Mouse (Mus musculus): ENCODE data around the gene Ak9.
A peak's percentile ranks its signal among the peaks of the same experiment; 100 is the strongest.

Gene Ak9

DNA sequence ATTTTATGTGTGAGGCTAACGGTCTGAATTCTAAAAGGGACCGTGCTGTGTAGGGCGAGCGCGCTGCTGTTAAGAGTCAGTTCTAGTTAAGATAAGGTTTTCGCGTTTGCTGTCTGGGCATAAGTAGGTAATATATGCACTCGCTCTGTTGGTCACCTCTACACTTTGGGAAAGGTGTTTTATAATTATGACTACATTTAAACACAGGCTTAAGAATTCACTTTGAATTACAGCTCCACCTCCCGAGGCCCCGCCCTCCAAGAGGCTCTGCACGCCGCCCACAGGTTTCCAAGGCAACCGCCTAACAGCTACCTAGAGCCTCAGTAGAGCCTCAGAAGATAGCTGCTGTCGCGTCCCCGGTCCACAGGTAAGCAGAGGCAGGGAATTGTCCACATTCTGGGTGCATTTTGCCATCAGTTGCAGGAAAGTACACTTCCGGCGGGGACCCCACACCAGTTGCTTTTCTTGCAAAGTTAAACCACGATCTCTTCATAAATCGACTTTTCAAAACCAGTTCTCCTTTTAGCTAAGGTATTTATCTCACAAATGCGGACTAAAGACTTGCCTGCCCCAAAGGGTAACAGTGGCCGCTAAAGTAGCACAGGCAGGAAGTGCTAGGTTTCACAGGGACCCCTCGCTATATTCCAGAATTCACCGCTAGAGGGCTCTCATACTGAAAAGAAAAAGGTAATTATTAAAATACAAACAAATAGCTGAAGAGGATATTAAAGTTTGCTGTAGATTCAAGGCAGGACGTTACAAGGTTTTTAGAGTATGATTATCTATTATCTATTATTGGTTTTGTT lies at the start of gene Ak9:
TSS of gene Ak9 (plus strand) at position 342 of the 806 bp plus-strand sequence.
- peak; percentile 93 for DNase-seq

DNA sequence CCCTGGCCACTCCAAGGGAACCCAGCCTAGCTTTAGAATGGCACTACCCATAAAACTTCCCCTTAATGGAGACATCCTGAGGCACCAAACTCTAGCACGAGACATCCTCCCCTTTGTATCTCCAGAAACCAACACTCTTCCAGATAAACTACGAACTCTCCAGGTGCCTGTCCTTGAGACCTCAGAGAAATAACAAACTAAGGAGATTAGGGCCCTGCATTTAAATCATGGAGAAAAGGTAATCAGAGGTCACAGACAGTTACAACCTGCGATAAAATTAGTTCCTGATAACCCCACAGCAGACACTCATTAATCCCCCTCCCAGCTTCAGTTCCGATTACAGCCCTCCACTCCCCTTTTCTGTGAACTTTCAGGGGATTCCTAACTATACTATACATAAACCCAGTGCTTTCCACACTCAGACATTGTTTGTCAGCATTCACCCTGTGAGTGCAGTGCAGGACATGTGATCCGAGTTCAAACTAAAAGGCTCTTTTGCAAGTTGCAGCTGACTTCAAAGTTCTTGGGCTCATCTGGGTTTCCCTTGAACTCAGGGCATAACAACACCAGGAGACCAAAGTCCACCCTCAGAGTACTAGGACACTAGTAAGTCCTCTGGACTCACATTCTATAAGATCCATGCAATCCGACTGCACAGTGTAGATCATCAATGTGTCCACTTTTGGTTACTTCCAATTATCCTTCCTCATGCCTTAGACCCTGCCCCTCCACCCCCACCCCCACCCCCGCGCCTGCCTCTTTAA lies 43.4 kb upstream of the Ak9 start:
- no peak for DNase-seq

DNA sequence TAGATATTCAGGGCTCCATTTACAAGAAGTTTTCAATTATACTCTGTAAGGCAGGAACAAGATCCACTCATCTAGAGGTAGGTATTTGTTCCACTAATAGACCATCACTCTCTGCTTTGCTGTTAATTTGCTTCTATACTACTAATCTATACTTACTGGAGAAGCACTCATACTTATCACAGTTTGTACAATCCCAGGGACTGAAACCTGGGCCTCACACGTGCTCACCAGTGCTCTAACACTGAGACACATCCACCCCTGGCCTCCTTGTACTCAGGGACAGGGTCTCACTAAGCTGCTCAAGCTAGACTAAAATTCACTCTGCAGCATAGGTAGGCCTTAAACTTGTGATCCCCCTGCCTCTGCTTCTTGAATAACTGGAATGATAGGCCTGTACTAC lies 42.6 kb upstream of the Ak9 start:
- no peak for DNase-seq

DNA sequence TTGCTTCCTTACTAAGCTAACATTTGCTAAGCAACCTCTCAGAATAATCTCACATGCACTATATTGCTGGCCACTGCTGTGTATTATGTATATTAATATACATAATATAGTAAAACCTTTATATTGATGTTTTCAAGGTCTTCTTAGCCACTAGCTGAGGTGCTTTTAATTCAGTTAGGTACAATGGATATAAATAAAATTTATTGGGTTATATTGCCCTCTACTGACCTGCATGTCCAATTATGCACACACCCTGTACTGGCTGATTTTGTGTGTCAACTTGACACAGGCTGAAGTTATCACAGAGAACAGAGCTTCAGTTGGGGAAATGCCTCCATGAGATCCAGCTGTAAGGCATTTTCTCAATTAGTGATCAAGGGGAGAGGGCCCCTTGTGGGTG lies 41.9 kb upstream of the Ak9 start:
- no peak for DNase-seq

DNA sequence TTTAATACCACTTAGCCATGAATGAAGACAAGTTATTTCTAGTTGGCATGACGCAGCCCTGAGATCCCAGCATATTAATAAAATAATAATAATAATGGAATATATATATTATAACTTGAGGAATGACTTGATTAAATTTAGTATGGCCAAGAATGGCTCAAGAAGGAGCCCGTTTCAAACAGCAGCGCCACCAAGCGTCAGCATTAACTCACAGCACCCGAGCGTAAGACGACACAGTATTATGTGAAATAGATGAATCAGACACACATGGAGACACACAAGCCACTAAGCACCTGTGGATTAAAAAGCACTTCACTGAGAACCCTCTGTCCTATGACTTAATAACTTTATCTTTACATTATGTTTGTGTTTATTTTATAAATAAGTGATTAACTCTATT lies 31.9 kb upstream of the Ak9 start:
- DNase-seq: no peak

DNA sequence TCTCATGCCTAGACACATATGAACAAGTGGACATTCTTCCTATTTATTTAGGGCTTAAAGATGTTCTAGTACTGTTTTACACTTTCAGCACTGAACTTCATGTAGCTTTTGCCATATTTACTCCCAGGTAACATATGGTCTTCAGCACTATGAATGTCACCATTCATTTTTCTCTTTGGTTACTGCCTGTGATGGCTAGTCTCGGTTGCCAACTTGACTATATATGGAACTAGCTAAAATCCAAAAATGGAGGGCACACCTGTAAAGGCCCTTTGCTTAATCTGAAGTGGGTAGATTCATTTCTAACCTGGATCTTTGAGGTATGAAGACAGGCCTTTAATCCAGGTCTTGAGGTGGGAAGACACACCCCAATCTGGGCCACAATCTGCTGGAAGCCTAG lies 28.9 kb upstream of the Ak9 start:
- no peak for DNase-seq

DNA sequence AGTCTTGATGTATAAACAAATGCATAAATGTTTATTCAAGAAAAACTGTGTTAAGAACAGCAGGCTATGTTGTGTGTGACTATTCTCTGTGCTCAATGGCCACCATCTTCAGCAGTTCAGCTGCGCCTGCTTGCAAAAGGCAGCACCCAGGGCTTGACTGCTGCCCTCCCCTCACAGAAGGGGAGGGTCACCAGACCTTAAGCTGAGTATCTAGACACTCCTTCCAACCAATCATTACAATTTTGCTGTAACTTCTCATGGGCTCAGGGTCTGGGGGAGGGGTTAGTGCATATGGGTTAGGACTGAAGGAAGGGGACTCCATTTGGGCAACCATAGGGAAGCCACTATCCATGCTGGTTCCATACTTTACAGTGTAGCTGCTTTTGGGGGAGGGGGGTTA lies 25.0 kb upstream of the Ak9 start:
- no peak for DNase-seq

DNA sequence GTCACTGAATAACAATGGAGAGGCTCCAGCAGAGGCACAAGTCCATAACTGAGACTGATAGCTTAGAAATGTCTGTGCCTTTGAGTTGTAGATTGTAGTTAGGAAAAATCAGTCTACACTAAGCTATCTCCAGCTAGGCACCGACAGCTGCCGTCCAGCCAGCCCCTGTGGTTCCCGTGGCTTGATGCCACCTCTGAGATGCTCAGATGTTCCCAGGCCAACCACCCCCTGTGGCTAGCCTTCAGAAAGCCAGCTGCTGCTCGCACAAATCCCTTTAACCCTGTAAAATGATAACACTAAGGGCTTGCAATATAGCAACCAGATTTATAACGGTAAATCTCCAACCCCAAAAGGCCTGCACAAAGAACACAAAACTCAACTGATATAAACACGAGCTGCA lies 23.6 kb upstream of the Ak9 start:
- DNase-seq: no peak

DNA sequence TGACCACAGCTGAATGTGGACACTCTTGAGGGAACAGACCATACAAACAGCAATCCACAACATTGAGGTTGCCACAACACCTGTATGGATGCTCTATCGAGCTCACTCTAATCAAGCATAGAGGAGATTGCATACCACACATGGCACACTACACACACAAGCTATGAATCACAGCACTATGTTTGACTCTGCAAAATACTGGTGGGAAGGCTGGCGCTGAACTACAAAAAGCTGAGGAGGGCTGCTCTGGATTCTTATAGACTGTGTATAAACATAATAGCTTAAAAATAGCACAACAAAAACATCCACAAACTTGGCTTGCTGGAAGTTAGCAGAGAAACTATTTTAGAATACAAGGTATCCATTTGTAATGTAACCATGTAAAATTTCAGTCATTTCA lies 23.0 kb upstream of the Ak9 start:
- no peak for DNase-seq

DNA sequence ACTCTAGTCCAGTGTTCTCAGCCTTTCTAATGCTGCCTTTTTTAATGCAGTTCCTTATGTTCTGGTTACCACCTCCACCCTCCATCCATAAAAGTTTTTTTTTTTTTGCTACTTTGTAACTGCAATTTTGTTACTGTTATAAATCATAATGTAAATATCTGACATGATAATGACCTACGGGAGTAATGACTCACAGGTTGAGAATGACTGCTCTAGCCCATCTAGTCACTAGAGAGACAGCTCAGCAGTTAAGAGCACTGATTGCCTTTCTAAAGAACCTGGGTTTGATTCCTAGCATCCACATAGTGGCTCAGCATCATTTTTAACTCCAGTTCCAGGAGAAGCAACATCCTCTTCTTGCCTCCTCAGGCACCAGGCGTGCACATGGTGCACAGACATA lies 21.7 kb upstream of the Ak9 start:
- DNase-seq: no peak

DNA sequence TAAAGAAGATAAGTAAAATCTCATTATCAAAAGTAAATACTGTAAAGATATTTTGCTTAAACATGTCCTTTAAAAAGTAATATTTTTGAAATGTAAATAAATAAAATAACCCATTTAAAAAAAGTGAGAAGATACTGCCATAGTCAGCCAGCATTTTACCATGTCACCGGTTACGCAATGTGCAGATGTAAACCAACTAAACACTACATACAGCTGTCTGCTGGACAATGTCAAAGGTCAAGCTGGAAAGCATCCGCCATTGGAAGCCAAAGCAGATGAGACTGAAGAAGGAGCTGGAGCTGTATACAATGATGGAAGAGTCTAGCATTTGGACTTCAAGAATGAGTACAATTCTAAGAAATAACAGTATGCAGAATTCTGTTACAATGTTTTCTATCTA lies 16.2 kb upstream of the Ak9 start:
- no peak for DNase-seq

DNA sequence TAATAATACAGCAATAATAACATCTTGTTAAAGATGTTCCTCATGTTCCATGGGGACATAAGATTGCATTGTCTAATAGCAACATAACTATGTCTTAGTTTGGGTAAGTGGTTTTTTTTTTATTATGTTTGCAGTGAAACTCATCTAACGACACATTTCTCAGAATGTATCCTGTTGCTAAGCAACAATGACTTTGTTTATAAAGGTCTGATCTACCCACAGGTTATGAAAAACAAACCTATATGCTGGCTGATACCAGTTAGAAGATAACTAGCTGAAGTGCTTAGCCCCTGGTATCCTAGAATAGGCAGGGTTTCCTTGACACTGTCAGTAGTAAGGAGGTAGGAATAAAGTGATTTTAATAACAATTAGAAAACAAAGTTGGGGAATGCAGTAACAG lies 15.7 kb upstream of the Ak9 start:
- no peak for DNase-seq

DNA sequence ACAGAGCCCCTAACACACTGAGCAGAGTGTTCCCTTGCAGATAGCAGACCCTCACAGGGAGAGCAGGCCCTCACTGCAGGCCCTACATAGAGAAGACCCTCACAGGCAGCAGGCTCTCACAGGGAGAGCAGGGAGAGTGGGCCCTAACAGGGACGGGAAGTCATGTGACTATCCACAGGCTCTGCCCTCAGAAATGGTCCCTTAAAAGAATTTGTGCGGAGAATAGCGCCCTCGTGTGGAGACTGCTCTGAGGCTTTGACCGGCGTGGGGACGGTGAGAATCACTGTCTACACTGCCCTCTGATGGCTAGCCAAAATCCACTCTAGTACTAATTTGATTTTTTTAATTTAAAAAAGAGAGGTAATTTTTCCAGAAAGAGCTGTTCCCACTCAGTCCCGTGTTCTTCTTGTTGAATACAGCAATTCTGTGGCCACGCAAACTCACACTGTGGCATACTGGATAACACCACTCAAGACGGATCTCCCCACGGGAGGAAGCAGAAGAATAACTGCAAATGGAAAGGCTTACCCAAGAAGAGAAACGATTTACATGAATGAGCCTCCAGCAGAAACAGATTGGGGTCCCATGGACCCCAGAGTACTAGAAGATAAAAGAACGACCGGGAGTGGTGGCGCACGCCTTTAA lies 14.9 kb upstream of the Ak9 start:
- peak; percentile 77 for DNase-seq

DNA sequence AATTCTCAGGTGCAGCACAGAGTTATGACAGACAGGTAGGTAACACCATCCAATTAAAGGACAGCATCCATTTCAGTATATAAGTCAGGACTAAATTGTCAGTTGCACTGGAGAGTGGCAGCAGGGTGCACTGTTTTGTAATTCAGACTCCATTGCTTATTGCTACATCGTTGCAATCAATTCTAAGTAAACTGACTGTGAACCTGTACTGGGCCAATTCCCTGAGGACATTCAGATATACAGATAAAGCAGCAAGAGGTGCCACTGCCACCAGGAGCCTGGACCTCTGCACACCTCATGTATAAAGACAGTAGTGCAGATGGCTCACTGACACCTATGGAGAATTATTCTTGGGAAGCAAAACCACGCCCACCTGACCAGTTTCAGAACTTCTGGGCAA lies 12.8 kb upstream of the Ak9 start:
- DNase-seq: no peak

DNA sequence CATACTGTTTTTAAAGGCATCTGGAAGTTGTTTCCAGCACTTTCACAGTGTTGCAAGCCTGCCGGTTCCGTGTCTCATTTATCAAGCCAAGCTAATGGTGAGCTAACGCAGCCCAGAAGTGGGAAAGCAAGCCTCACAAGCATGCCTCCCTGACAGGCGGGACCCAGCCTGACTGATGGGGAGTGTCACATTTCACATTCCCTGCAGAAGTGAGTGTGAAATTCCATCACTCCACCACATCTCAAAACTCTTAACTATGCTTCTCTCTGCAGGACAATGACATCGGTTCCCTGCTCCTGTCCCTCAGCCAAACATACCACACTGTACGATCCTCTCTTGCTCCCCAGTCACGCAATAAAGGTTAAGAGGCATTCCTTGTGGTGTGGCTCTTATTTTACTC lies 10.8 kb upstream of the Ak9 start:
- DNase-seq: no peak

DNA sequence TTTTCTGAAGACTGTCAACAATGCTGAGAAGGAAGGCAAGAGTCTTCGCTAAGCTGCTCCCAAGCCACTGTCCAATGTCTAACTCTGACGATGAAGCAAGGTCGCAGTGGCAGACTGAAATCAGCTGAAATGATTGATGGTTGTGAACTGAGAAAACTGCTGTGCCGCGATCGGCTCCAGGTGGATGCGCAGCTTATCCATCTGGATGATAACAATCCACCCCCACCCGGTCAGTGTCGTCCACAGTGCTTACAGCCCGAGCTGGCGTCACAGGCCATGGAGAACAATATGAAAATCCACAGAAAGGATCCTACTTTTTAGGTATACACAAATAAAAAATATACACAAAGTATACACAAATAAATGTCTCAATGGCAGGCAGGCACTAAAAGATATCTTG lies 9.0 kb upstream of the Ak9 start:
- no peak for DNase-seq

DNA sequence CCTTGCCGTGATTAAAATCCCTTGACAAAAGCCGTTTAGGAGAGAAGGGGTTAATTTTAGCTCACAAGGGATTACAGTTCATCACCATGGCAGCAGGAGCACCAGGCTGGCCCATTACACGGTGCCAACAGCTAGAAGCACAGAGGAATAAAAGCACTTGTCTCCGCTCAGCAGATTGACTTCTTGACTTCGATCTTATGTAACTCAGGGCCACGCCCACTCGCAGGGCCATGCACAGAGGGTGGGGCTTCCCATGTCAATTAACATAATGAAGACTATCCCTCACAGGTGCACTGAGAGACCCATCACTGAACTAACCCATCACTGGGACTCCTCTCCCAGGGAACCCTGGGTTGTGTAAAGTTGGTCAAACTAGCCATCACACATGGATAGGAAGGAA lies 8.6 kb upstream of the Ak9 start:
- peak; percentile 17 for DNase-seq

DNA sequence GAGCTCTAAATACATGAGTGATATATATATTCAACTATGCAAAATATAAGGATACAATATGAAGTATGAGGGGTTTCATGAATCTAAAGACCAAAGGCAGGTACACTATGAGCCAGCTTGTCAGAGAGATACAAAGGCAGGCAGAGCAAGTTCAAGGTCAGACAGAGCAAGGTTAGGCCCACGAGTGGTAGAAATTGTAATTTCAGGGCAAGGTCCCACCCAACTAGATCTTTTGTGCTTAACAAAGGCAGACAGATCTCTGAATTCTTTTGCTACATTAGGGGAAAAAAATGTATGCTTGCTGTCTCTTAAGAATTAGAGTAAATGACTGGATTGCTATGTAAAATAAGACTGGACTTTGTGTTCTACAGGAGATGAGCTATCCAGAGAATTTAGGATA lies 3.6 kb upstream of the Ak9 start:
- no peak for DNase-seq

DNA sequence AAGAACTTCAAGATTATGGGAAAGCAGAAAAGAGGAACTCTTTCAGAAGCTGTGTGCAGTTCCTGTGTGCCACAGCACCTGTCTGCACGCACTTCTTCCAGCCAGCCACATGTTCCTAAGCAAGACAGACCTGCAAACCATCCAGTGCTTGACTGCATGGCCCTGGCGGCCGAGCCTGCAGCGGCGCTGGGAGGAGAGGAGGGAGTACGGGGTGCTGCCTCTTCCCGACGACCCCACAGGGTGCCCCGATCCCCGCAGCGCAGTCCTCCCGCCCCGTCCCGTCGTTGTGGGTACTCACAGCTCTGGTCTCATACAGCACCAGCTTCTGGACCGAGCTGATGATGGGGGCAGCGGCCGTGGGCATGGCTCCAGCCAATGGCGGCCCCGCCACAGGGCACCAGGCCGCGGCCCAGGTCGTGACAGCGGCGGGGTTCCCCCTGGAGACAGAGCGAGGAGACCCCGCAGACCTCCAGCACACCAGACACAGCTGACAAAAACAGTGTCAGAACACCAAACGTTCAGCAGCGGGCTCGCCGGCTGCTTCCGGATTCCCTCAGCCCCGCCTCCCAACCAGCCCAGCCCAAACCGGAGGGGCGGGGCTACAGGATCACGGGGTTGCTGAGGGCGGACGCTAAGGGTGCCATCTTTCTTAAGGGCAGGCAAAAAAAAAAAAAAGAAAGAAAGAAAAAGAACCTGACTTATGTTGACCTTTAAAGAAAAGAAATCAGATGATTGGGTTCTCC lies 920 bp upstream of the Ak9 start, which contains the start of gene Fig4:
TSS of gene Fig4 (minus strand) at position 572 of the 743 bp plus-strand sequence.
- DNase-seq: peak; percentile 88

DNA sequence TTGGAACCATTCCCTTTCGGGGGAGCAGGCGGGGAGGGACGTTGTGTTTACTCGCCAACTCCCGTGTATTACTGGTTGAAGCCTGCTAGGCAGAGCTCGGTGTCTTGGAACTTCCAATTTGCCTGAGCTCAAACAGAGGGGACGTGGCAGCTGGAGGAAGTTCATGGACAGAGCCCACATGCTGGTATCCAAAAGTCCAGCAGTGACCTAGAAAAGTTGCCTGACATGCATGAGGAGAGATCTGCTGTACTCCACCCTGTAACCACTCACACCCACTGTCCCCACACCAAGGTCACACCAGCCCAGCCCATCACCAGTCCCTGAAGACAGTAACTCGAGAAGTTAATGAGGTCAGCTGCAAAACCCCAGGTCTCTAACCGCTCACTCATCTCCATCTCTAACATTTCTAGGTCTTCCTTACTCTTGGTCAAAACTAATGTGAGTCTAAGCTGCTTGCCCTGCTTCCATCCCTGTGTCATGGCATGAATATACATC lies 1.2 kb downstream of the Ak9 start:
- DNase-seq: no peak

DNA sequence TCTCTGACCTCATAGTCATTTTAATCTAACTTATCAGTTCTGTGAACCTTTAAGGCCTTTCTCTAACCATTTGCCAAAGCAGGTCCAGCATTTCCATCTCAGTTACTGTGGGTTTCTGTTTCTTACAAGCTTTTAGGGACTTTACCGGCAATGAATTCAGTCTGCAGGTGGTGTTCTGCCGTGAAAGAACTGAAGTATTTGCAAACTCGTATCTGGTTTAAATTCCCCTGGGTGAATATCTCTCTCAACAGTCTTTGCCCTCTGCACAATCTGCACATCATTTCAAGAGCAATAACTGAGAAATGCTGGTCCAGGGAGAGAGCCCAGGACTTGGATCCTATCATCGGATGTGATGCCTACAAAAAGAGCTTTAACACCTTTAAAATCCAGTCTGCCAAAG lies 4.4 kb downstream of the Ak9 start:
- no peak for DNase-seq

DNA sequence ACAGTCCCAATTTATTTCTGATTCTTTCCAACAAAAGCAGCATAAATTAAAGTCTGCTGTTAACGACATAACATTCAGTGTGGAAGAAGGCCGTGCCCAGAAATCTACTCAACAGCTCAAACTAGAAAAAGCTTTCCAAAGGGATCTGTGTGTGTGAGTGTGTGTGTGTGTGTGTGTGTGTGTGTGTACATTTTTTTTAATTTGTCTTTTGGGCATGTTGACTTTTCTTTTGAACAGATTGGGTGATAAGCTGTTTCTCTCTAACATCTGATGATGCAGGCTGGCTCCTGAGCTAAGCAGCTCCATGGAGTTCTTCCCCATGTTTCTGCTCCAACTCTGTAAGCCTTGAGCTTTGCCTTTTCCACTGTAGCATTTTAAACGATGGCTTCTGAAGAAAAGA lies 12.1 kb downstream of the Ak9 start:
- no peak for DNase-seq

DNA sequence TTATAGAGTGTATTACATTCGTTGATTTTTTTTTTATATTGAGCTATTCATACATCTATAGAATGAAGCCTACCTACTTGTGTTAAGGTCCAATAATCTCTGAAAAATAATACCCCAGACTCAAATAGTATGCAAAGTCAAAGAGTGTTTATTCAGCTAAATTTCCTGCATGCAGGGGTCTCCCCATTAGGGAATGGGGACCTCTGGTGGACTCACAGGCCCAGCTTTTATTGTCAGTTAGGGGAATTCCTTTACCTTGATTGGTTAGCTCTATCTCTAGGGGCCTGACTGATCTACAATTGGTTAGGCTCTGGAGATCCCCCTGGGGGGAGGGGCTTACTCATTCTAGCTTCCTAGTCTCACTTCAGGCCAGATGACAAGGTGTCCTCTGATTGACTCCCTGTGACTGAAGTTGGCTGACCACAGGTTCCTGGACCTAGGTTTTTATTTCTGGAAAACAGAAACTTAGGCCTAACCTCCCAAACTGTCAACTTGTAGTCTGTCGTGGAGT lies 28.8 kb downstream of the Ak9 start:
- no peak for DNase-seq

Measured in kidney, adult 18-20 months (tissue).